Mouse (Mus musculus) kidney, adult 2 months (tissue): Measurements from ENCODE around the gene Lrcol1.

Experiments
- CTCF ChIP-seq: fragments of 200-500 bp; conservative IDR thresholded peaks from 2 replicates; pipeline ENCODE4 v1.5.1; 2011; ENCODE audit warnings: low read depth, mild to moderate bottlenecking, control low read depth, low read length, moderate library complexity, mixed read lengths; ENCODE audit not compliant: insufficient read depth, insufficient read length
- POLR2A ChIP-seq: fragments of 200-500 bp; IDR thresholded peaks from one replicate; pipeline ENCODE4 v1.6.1; 2011; ENCODE audit warnings: low read depth, low read length, control low read depth

- no peak for TF ChIP-seq POLR2A
- TF ChIP-seq CTCF, result no peak
These were observed 43.9 kb upstream of the Lrcol1 start for GRCm38 (mm10) chr5:110300591-110300990.
